Mouse (Mus musculus): ENCODE data around the gene Fbf1. TPM values are rescaled to one million over a fixed set of nuclear protein-coding genes. Genes with fewer than 3 reads are reported as not detected.
"Not testable (repeated sequence)": the region's sequence is repeated elsewhere in the genome, so short reads cannot be mapped to it uniquely, and the experiment has no call there.

Gene Fbf1
- polyA plus RNA-seq, 1 experiment: 3.8 TPM

DNA sequence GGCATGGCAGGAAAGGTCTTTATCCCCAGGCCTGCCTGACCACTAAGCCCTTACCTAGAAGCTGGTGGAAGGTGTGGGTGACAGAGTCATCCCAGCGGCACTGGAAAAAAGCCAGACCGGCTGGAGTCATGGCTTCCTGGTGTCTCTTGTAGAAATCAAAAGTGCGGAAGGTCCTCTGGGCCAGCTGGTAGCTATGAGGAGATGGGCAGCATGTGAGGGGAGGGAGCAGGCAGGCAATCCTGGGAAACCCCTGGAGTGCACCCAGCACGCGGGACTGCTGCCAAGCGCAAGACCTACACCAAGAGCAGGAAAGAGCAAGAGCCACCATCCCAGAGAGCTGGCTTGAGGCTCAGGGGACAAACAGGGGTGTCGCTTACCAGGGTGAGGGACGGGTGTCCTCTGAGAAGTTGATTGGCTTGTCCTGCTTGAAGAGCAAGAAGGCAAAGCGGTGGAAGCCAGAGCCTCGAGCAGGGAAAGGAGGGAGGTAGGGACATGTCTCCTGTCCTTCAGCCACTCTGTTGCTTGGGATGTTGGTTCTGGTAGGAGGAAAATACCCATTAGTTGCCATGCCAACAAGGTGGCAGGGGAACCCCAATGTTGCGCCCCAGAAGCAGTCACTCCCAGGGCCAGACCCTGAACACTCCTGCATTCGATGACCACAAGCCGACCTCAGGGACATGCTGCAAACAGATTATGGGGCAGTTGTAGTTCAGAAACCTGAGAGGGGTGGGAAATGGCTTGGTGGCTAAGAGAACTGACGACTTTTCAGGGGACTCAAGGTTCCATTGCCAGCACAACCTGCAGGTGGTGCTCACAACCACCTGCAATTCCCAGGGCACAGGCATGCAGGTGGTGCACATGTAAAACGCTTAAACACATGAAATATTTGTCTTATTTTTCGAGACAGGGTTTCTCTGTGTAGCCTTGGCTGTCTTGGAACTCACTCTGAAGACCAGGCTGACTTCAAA, 35.3 kb downstream of the Fbf1 start:
- H3K4me1 ChIP-seq (ENCODE audit: control insufficient read depth, insufficient read depth, insufficient read length, low read length): peaks cover 11% of the 10 kb centered on the region
- H3K27ac ChIP-seq (replicated peaks; ENCODE audit: low read depth, low read length): no peak overlapping the region
- no peak overlapping the region for H3K4me3 ChIP-seq (ENCODE audit: insufficient read depth, low read depth, low read length)

DNA sequence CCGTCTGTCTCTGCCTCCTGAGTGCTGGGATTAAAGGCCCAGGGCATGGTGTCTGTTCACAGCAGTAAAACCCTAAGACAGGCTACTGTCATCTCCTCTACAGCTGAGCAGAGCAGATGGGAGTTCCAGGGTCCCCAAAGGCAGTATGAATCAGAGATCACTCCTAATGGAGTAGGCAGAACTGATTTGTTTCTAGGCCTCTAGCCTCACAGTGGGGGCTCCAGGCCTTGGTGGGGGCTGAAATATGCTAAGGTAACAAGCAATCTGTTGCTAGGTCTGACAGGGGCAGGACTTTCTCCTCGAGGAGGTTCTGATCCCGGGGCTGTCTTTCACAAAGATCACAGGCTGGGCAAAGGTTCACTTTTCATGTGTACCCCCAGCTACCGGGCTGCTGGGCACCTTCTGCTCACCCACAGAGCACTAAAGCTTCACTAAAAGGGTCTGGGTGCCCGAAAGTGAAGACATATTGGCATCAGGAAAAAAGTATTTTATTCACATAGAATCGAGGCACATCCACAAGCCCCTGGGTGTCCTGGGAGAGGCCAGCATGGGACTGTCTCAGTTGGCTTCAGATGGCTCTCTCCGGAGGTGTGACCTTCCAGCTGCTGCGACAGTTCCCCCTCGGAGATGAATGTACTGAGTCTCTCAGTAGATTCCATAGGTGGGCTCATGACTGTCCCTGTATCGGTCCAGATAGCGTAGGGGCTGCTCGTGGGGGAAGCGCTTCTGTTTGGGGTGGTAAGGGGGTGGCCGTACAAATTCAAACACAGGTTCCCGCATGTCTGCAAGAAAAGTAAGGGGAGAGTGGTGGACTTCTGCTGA, 36.4 kb downstream of the Fbf1 start:
- H3K4me1 ChIP-seq (ENCODE audit: control insufficient read depth, insufficient read depth, insufficient read length, low read length): peaks cover 16% of the 10 kb centered on the region
- peak overlapping the region; percentile 94 for H3K4me3 ChIP-seq (ENCODE audit: insufficient read depth, low read depth, low read length)
- H3K27ac ChIP-seq (replicated peaks; ENCODE audit: low read depth, low read length): peak overlapping the region; percentile 96

DNA sequence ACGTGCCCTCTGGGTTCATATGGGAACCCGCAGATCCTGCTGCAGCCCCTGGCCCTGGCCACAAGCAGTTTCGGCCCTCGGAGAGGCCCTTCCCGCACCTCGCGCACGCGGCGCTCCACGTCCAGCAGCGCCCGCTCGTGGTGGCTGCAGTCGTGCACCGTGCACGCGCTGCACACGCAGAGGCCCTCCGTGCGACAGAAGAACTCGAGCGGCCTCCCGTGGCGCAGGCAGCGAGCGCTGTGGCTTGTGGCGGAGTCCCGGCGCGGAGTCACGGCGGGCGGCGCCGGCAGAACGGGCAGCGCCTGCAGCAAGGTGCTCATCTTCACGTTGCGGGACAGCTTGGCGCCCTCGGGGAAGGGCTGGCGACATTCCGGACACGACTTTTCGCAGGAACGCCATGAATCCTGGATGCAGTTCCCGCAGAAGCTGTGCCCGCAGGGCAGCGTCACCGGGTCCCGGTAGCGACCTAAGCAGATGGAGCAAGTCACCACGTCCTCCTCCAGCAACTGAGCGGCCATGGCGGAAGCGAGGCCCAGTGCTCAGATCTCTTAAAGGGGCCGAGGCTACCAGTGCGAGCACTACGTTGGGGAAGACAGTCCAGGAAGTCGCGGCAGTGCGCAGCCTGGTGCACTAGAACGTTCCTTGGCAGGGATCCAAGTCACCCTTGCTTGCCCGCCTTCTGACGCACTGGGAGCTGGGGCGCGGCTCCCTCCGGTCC, 37.3 kb downstream of the Fbf1 start, which contains the start of gene Trim65:
TSS of gene Trim65 (minus strand) at position 641 of the 718 bp plus-strand sequence.
- peaks cover 16% of the 10 kb centered on the region for H3K4me1 ChIP-seq (ENCODE audit: control insufficient read depth, insufficient read depth, insufficient read length, low read length)
- peak within 1 kb of the TSS; percentile 94 for H3K4me3 ChIP-seq (ENCODE audit: insufficient read depth, low read depth, low read length)
- peak within 1 kb of the TSS; percentile 96 for H3K27ac ChIP-seq (replicated peaks; ENCODE audit: low read depth, low read length)

DNA sequence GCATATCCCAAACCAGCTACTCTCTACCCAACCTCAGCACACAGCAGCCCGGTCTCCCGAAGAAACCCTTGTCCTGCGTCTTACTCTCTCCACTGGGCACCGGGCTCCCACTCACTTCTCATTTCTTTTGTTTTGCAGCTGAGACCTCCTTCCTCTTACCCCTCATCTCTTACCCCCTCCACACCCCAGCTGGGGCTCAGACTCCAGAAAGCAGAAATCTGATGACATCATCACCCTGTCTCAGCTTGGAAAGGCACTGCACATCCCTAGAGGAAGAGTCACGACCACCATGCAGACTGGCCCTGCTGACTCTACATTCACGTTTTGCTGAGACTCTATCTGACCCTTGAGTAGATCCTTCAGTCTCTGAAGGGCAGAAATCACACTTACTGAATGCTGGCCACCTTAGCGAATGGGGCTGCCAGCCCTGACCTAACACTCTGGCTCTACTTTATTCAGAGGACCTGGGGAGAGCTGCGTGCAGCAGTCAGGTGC, 37.9 kb downstream of the Fbf1 start:
- Histone ChIP-seq H3K27ac (replicated peaks; ENCODE audit: low read depth, low read length) (peak overlapping the region; percentile 58), H3K4me1 (ENCODE audit: control insufficient read depth, insufficient read depth, insufficient read length, low read length) (peaks cover 16% of the 10 kb centered on the region), H3K4me3 (ENCODE audit: insufficient read depth, low read depth, low read length) (peak overlapping the region; percentile 94)

DNA sequence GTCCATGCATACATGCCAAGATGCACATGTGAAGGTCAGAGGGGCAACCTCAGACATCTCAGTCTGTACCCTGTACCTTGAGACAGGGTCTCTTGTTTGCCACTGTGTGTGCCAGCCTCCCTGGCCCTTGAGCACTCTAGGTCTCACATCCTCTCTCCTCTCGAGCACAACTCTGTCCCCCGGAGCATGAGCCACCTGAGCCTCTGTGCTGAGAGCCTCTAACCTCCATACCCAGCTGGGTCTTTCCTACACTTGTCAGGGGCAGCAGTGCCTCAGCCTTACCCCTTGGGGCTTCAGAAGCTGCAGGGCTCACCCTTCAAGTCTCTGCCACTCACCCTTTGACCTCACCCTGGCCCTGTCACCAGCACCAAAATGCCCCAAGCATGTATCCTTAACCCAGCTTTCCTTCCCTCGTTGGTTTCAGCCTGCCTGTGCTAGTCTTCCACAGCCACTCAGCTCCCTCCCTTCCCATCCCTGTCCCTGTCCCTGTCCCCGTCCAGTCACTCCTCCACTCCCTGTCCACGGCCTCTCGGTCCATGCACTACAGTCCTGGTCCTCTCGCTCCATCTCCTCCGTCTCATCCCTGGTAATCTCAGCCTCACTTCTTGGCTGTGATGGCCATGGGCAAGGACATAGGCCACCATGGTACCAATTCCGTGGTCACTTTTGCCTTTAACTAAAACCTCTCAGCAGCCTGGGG, 38.7 kb downstream of the Fbf1 start:
- H3K4me1 ChIP-seq (ENCODE audit: control insufficient read depth, insufficient read depth, insufficient read length, low read length): peaks cover 16% of the 10 kb centered on the region

DNA sequence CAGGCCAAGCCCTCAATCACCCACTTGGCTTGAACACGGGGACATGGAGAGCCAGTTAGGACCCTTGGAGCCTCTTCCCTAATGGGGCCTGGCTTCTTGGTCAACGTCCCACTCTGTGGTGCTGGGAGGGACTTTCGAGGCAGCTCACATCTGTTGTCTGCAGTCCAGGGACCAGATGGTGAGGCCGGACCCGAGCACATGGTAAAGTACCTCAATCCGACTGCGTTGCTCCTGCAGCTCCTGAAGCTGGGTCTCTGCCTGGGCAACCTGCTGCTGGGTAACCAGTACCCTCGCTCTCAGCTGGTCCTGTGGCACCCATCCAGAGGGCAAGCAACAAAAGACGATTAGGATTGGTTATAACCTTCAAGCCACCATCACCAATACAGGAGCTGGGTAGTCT, 40.0 kb downstream of the Fbf1 start:
- H3K4me1 ChIP-seq (ENCODE audit: control insufficient read depth, insufficient read depth, insufficient read length, low read length): peaks cover 16% of the 10 kb centered on the region
- H3K27ac ChIP-seq (replicated peaks; ENCODE audit: low read depth, low read length): no peak overlapping the region
- H3K4me3 ChIP-seq (ENCODE audit: insufficient read depth, low read depth, low read length): no peak overlapping the region

More for the DNA sequence above, 38.7 kb downstream of the Fbf1 start:
- Histone ChIP-seq H3K4me3 (ENCODE audit: insufficient read depth, low read depth, low read length) (peak overlapping the region; percentile 94), H3K27ac (replicated peaks; ENCODE audit: low read depth, low read length) (peak overlapping the region; percentile 33; the same call in 1 of the 2 replicates)

DNA sequence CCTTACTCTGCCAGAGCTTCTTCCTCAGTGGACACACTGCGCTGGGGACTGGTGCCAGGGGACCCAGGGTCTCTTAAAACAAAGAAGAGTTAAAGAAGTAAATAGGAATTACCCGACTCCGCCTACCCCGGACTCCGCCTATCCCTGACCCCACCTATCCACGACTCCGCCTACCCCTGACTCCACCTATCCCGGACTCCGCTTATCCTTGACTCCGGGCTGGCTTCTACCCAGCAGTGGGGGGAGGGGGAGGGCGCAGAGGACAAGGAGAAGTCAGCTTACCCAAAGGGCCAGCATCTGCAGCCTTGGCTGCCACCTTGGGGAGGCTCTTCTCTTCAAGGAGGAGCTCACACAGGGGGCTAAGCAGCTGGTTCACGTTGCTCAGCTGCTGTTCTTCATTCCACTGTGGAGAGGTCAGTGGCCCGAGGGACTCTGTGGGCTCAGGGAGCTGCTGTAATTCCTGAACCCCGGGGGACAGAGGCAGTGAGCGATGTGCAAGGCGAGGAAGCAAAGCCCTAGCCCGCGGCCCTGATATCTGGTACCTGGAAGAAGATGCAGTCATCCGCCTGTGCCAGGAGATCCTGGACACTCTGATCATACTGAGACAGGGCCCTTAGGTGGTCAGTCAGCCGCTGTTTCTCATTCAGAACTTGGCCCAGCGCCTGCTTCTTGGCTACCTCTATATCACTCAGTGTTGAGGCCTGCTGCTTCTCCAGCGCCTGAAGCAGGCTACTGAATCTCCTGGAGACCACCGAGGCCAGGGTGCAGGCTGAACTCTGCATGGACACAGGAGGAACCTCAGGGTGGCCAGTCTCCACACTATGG, 40.6 kb downstream of the Fbf1 start, which contains the start of gene Trim47:
TSS of gene Trim47 (minus strand) at position 55 of the 825 bp plus-strand sequence.
- peaks cover 16% of the 10 kb centered on the region for H3K4me1 ChIP-seq (ENCODE audit: control insufficient read depth, insufficient read depth, insufficient read length, low read length)
- no peak within 1 kb of the TSS for H3K27ac ChIP-seq (replicated peaks; ENCODE audit: low read depth, low read length)
- H3K4me3 ChIP-seq (ENCODE audit: insufficient read depth, low read depth, low read length): no peak within 1 kb of the TSS

DNA sequence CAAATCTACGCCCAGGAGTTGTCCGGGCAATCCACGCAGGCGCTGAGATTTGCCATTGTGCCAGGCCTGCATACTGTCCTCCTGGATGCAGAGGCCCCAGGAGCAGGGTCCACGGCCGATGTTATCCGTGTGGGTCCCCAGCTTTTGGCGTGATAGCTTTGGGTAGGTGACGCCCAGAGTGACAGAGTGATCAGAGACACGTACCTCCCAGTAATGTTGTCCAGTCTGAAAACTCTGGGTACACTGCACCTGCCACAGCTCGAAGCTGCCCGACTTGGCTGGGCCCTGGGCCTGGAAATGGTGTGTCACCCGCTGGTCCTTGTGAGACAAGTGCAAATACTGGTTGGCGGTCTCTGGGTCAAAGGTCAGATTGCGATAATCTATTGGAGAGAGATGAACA, 41.7 kb downstream of the Fbf1 start:
- Histone ChIP-seq H3K4me1 (ENCODE audit: control insufficient read depth, insufficient read depth, insufficient read length, low read length) (peaks cover 16% of the 10 kb centered on the region), H3K4me3 (ENCODE audit: insufficient read depth, low read depth, low read length) (no peak overlapping the region), H3K27ac (replicated peaks; ENCODE audit: low read depth, low read length) (no peak overlapping the region)

DNA sequence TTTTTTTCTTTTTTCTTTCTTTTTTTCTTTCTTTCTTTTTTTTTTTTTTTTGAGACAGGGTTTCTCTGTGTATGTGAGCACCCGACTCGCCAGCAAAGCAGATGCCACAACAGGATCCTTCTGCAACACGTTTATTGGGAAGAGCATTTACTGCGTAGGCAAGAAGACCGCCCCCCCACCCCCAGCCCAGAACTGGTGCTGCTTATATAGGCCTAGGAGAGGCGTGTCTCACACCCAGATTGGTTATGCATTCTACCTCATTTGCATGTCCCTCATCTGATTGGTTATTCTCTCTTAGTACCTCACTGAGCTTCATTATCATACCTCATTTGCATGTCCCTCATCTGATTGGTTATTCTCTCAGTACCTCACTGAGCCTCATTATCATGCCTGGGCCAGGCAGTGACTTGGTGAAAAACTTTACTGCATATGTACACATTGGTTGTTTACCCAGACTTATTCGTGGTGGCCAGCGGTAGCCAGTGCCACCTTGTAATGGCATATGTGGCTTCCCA, 46.2 kb downstream of the Fbf1 start:
- H3K4me3 ChIP-seq (ENCODE audit: insufficient read depth, low read depth, low read length); H3K4me1 ChIP-seq (ENCODE audit: control insufficient read depth, insufficient read depth, insufficient read length, low read length); H3K27ac ChIP-seq (replicated peaks; ENCODE audit: low read depth, low read length): not testable (repeated sequence)

DNA sequence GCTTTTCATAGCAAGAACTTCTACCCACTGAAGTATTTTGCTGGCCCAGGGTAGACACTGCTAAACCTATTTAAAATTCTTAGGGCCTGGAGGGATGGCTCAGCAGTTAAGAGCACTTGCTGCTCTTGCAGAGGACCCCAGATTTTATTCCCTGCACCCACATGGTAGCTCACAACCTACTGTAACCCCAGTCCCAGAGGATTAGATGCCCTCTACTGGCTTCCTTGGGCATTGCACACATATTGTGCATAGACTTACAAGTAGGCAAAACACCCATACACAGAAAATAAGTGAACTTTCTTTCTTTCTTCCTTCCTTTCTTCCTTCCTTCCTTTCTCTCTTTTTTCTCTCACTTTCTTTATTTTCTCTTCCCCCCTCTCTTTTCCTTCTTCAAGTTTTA, 50.1 kb downstream of the Fbf1 start:
- Histone ChIP-seq H3K27ac (replicated peaks; ENCODE audit: low read depth, low read length) (no peak overlapping the region), H3K4me1 (ENCODE audit: control insufficient read depth, insufficient read depth, insufficient read length, low read length) (no peaks in the 10 kb centered on the region), H3K4me3 (ENCODE audit: insufficient read depth, low read depth, low read length) (no peak overlapping the region)

DNA sequence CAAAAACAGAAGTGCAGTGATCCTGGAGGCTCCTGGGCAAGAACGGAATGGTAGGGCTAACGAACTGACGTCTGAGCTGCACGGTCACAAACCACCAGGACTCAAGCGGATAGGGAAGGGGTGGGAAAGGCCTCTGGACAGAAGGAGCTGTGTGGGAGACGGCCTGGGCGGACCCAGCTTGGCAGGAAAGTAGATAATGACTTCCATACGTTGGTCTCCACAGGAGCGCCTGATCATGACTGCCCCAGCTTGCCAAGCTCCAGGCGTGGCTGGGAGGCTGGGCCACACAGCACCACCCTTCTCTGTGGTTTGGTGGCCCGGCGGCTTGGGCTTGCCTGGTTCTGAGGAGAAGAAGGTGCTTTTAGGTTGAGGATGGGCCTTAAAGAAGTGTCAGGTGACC, 50.7 kb downstream of the Fbf1 start:
- Histone ChIP-seq H3K27ac (replicated peaks; ENCODE audit: low read depth, low read length) (no peak overlapping the region), H3K4me3 (ENCODE audit: insufficient read depth, low read depth, low read length) (no peak overlapping the region), H3K4me1 (ENCODE audit: control insufficient read depth, insufficient read depth, insufficient read length, low read length) (no peaks in the 10 kb centered on the region)

DNA sequence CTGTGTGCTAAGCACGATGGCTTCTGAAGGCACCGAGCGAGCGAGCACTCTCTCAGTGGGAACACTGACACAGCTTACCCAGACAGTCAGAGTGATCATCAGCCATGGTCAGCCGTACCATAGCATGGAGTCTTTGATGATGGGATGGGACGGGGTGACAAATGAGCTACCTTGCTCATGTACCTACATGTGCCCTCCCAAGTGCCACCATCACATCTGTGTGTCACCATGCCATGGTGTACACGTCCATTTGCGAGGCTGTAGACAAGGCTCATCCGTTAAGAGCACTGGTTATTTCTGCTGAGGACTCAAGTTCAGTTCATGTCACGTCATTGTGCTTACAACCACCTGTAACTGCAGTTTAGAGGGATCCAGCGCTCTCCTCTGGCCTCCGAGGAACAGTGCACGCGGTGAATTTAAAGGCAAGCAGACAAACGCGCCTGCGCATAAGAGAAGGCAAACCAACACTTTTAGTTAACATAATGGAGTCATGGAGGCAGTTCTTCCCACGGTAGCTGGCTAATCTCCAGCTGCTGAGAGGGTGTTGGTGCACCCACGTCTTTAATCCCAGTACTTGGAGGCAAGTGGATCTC, 56.3 kb downstream of the Fbf1 start:
- Histone ChIP-seq H3K4me1 (ENCODE audit: control insufficient read depth, insufficient read depth, insufficient read length, low read length) (peaks cover 13% of the 10 kb centered on the region), H3K27ac (replicated peaks; ENCODE audit: low read depth, low read length) (no peak overlapping the region), H3K4me3 (ENCODE audit: insufficient read depth, low read depth, low read length) (no peak overlapping the region)

DNA sequence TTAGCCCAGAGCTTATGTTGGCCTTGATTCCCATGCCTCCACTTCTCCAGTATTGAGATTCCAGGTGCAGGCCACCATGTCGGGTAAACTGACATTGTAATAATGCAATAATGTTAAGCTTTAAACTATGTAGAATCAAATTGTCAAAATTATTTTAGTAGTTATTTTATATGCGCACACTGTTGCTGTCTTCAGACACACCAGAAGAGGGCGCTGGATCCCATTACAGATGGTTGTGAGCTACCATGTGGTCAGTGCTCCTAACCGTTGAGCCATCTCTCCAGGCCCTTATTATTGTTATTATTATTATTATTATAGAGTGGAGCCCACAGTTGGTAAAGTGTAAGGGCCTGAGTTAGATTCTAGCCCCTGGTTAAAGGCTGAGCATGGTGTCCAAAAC, 56.9 kb downstream of the Fbf1 start:
- Histone ChIP-seq H3K4me3 (ENCODE audit: insufficient read depth, low read depth, low read length) (0 out of 2 replicates have a peak overlapping the region, but pooled peaks have one; percentile 82), H3K4me1 (ENCODE audit: control insufficient read depth, insufficient read depth, insufficient read length, low read length) (peaks cover 13% of the 10 kb centered on the region), H3K27ac (replicated peaks; ENCODE audit: low read depth, low read length) (peak overlapping the region; percentile 54)

Measured in brown adipose tissue, adult 24 weeks (tissue).